Mouse (Mus musculus): ENCODE measurements at regions not wholly inside any gene's neighbourhood (a gene's known extent, or its start where the extent isn't known, plus 50 kb on each side); places are given as distances from the start of the nearest gene placed in this dataset.

GRCm38 (mm10) chr17:93460409-93460808 lies 261.6 kb downstream of the Adcyap1 start:
- DNase-seq, result no peak
- intact Hi-C loops (cut with DNase I), result no loop called here

GRCm38 (mm10) chr17:93463621-93464211 lies 264.9 kb downstream of the Adcyap1 start:
- no peak for DNase-seq
- intact Hi-C loops (cut with DNase I), result no loop called here

DNA sequence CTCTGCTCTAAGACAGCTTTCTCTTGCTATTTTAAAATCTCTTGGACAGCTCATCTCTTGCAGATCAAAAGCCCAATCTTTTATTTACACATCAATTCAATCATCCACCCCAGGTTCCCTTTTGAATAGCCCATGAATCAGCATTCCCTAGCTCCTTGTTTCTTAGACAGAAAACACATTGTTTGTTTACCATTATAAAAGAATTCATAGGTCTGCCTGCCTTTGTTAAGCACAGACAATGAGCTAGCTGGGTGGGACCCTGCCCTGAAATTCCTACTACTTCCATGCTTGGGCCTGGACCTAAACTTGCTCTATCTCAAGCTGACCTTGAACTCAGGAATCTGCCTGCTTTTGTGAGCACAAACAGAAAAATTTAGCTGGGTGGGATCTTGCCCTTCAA lies 283.6 kb downstream of the Adcyap1 start:
- no peak for DNase-seq
- intact Hi-C loops (cut with DNase I), result no loop called here

DNA sequence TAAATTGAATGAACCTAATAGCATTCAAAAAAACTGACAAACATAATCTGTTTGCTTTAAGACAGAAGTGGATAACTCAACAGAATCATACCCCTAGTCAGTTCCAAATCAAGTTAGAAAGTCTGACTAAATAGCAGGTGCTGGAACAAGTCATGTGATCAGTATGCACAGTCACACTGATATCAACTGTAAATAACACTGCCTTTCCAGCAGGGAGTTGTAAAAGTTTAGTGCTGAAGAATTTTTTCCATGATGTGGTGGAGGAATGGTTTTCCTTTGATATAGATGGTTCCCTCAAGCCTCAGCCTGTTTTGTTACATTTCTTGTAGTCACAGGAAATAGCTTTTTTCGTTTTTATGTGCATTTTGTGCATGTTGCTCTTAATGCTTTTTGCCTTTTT lies 285.7 kb downstream of the Adcyap1 start:
- DNase-seq, result no peak
- intact Hi-C loops (cut with DNase I), result no loop called here

DNA sequence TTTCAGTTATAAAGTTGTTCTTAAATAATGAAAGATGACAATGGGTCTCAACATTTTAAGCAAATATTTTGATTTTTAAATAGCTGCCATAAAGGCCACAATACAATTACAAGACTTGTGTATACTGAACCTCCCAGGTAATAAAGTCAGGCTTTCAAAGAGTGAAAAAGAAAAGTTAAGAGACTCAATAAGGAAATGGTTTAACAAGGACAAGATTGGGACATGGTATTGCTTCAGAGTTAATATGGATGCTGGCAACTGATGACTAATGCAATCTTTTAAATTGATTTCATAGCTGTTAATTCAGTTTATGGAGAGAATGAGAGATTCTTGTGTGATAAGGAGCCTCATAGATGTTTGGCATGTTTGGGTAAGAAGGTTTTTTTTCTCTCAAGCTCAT lies 287.6 kb downstream of the Adcyap1 start:
- no peak for DNase-seq
- intact Hi-C loops (cut with DNase I), result no loop called here

GRCm38 (mm10) chr17:93489988-93490732 lies 291.3 kb downstream of the Adcyap1 start:
- no peak for DNase-seq
- intact Hi-C loops (cut with DNase I), result no loop called here

DNA sequence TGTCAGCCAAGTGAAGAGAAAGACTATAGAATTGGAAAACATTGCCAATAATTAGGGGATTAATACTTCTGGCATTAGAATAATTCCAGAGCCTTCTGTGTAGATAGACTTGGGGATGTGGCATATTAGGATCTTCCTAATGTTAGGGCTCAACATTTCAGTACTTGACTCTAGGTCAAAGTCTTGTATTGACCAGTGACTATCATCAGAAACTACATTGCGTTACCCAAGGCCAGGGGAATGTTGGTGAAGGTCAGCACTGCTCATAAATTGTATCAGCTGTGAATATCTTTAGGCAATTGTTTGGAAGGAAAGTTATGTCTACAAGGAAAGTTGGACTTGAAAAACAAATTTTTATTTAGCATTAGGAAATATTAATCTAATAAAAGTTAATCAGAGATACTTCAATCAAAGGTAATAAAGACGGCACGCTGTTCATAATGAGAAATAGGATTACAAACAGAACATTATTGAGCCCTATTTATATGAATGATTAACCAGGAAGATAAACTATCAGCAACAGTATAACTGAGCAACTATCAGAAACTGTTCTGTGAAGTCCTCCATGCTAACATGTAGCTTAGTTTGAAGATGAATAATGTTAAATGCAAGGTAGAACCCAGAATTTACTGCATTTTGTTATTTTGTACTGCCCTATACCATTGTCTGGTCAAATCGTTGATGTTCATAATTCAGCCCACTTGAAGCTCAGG lies 310.2 kb downstream of the Adcyap1 start:
- no peak for DNase-seq
- intact Hi-C loops (cut with DNase I), result no loop called here

DNA sequence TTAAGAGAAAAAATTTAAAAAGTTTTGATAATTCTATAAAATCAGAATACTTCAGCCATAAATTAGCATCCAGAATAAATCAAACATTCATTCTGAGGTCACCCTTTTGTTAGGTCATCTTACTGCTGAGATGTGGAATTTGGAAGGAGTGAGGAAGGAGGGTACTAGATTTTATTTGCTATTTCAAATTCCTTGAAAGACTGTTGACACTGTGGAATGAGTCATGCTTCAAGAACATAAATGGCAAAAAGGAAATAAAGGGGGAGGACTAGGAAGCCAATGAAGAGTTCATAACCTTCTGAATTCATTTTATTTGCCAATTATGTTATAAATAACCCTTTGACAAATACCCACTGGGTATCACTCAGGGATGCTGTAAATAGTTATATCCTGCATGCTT lies 324.6 kb downstream of the Adcyap1 start:
- intact Hi-C loops (cut with DNase I), result no loop called here

GRCm38 (mm10) chr17:93525871-93526644 lies 327.2 kb downstream of the Adcyap1 start:
- no peak for DNase-seq

More for the DNA sequence above, 324.6 kb downstream of the Adcyap1 start:
- no peak for DNase-seq

DNA sequence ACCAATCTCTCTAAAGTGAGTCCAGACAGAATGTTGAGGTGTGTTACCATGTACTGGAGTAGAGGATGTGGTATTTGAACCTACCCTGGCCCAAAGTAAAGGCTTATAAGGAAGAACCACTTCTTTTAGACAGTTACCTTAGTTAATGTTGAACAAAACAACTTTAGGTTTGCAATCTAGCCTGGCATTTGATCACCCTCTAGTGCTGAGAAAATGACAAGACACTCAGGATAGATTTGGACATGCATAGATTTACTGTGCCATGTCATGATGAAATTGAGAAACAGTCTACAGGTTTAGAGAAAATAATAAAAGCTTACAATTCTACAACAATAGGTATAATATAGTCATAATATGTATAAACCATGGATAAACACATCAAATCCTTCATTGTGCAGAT lies 333.7 kb downstream of the Adcyap1 start:
- intact Hi-C loops (cut with DNase I), result loop anchor here (10.0 kb wide), 1 partner anchor 328 kb away; no protein-coding TSS in a partner anchor
- no peak for DNase-seq

More at GRCm38 (mm10) chr17:93525871-93526644, 327.2 kb downstream of the Adcyap1 start:
- intact Hi-C loops (cut with DNase I), result no loop called here

GRCm38 (mm10) chr17:93534945-93535344 lies 336.1 kb downstream of the Adcyap1 start:
- DNase-seq, result no peak
- intact Hi-C loops (cut with DNase I), result loop anchor here (10.0 kb wide), 1 partner anchor 330 kb away; no protein-coding TSS in a partner anchor

- intact Hi-C loops (cut with DNase I), result loop anchor here (10.0 kb wide), 1 partner anchor 331 kb away; no protein-coding TSS in a partner anchor
- no peak for DNase-seq
These were observed 336.9 kb downstream of the Adcyap1 start for GRCm38 (mm10) chr17:93535751-93536150.

GRCm38 (mm10) chr17:93541795-93542194 lies 343.0 kb downstream of the Adcyap1 start:
- DNase-seq, result no peak
- intact Hi-C loops (cut with DNase I), result no loop called here

DNA sequence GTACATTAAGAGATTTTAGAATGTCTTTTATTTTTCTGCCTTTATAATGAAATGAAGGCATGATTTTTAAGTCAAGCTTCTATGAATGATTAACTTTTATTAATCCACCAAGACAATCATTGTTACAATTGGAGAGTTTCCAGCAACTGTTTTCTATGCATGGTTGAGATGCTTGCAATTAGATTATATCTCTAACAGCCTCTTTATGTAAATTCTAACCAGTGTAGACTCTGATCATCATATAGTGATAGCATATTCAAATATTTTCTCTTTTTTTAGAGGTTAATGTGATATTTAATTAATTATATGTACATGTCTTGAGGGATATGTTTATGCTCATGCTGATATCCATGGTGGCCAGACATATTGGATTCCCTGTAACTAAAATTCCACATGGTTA lies 351.5 kb downstream of the Adcyap1 start:
- no peak for DNase-seq
- intact Hi-C loops (cut with DNase I), result no loop called here

DNA sequence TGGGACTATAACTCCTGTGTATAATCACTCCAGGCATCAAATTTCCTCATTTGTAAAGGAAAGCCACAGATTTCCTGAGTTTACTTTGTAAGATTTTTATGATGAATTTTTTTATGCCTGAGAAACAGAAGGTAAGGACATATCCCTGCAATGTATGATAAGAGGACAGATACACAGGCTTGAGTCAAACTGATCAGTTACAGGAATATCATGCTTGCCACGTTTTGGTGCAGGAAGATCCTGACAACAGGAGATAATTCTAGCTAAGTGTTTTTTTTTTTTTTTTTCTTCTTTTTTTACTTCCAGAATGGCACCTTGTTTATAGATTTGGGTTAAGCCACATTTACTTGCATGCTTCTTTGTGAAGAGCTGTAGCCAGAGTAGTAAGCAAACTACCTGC lies 357.1 kb downstream of the Adcyap1 start:
- intact Hi-C loops (cut with DNase I), result no loop called here
- no peak for DNase-seq

DNA sequence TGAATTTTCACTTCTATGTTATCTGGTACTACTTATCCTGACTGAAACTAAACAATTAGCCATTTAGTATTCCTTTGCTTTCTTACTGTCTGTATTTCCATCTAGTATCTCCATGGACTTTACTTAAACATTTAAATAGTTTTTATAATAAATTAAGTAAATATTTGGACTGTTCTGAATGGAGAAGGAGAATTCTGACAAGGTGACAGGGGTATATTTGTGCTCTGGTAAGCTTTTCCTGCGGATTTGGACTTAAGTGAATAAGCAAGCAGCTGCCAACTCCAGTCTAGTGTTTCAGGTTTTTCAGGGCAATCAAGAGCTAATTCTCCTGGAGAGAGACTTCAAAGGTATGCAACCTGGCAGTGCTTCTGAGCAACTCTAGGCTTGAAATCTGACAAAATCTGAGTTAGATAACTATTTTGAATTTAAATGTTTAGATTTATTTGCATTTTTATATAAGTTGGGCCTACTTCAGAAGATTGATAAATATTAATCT lies 364.5 kb downstream of the Adcyap1 start:
- intact Hi-C loops (cut with DNase I), result no loop called here
- no peak for DNase-seq

DNA sequence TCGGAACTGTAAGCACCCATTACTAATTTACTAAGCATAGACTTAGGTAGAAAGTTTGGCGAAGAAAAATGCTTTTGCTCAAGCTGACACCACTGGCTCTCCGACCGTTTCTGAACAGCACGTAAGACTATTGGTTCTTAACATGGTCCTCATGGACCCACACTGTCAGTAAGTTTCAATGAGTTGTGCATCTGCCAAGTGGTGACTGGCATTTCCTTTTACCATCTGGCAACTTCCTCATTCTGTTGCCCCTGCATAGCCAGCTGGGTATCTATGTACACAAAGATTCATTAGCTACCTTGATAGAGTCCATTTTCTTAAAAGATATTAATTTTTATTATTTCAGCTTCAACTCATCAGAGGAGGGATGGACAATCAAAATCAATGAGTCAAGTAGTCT lies 381.2 kb downstream of the Adcyap1 start:
- intact Hi-C loops (cut with DNase I), result no loop called here
- no peak for DNase-seq

- DNase-seq, result no peak
- intact Hi-C loops (cut with DNase I), result no loop called here
These were observed 399.4 kb downstream of the Adcyap1 start for GRCm38 (mm10) chr17:93598181-93598685.

DNA sequence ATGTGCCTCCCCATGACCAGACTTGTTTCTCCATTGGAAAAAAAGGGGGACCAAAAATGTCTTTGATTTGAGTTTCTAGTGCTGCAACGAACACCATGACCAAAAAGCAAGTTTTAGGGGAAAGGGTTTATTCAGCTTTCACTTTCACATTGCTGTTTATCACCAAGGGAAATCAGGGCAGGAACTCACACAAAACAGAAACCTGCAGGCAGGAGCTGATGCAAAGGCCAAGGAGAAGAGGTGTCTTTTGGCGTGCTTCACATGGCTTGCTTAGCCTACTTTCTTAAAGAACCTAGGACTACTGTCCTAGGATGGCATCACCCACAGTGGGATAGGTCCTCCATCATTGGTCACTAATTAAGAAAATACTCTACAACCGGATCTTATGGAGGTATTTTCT lies 401.4 kb downstream of the Adcyap1 start:
- intact Hi-C loops (cut with DNase I), result no loop called here
- no peak for DNase-seq

DNA sequence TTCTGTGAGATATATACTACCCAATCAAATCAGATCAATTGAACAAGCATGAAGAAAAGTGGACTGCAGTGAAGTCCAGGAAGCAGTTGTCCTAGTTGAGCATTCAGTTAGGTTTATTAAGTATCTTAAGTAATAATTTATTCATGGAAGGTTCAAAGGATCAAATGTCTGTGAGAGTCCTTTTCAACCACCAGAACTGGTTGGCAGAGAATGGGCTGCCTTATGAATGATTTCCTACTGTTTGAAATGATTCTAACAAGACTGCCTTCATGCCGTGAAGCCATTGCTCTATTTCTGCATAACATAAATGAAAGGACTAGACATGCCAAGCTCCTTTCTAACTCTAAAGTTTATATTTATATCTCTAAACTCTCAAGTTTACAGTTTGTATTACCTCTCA lies 410.4 kb downstream of the Adcyap1 start:
- intact Hi-C loops (cut with DNase I), result no loop called here
- DNase-seq, result no peak

Measured in left cerebral cortex, postnatal 4 days (tissue).